Mouse (Mus musculus) brain, adult 10 weeks (tissue): Measurements from ENCODE around the gene Cmc2. TPM values are rescaled to one million over a fixed set of nuclear protein-coding genes. Genes with fewer than 3 reads are reported as not detected.

Experiments
- polyA plus RNA-seq: library from polyadenylated mRNA; stranded (reverse); fragments of 350-450 nt; fragmentation: Illumina TruSeq; extraction: RNeasy Lipid Tissue Mini Kit (QIAGEN cat#74804); gene quantifications from one replicate; pipeline ENCODE4 v1.2.3, GENCODE M21; 2015; ENCODE audit warnings: low read depth, low replicate concordance

The Cmc2 gene
- polyA plus RNA-seq = 26.0 TPM

GRCm38 (mm10) chr8:116921337-116922059 is at the start of gene Cmc2, which contains the start of gene Cenpn:
TSS of gene Cmc2 (minus strand) at chr8:116921455.
TSS of gene Cenpn (plus strand) at chr8:116921730.

DNA sequence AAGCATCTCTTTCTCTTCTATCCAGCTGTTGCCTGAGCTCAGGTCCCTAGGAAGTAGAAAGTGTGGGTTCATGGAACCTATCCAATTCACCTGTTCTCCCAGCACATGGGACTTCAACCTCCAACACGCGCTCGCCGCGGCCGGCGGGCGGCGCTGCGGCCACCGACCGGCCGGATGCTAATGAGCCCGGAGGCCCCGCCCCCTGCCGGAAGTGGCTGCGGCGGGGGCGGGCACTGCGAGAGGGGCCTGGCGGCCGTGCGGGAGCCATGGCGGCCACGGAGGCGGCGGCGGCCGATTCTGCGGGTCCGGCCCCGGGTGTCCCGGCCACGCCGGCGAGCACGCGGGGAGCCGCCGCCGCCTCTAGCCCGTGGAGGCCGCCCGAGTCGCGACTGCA is 21.9 kb upstream of the Cmc2 start, which contains the start of gene Atmin:
Gene Atmin, plus strand, starts transcription at position 233 of the 394 bp plus-strand sequence.

Other genes with a start within 250 kb of the Cmc2 start
- 6.1 TPM for gene Cdyl2, start 188.5 kb downstream of the Cmc2 start, polyA plus RNA-seq
- 2.1 TPM for gene Cenpn, start 275 bp upstream of the Cmc2 start, polyA plus RNA-seq
- gene Atmin, start 21.9 kb upstream of the Cmc2 start, polyA plus RNA-seq = 40.8 TPM
- 6.1 TPM for gene 1700030J22Rik, start 57.5 kb upstream of the Cmc2 start, polyA plus RNA-seq
- 88.5 TPM for gene Gcsh, start 72.1 kb upstream of the Cmc2 start, polyA plus RNA-seq
- gene Pkd1l2, start 161.0 kb upstream of the Cmc2 start, polyA plus RNA-seq = 0.09 TPM
- gene Bco1, start 174.4 kb upstream of the Cmc2 start, polyA plus RNA-seq = 0.22 TPM
- 4.3 TPM for gene Gan, start 236.7 kb upstream of the Cmc2 start, polyA plus RNA-seq